Mouse (Mus musculus) liver, adult 2 months (tissue): ENCODE results near the gene Spem2.

Experiments
- CTCF ChIP-seq: fragments of 200-500 bp; IDR thresholded peaks from 2 replicates; pipeline ENCODE4 v1.5.1; 2011; ENCODE audit warnings: low read depth, low read length, control low read depth
- POLR2A ChIP-seq: fragments of 200-500 bp; IDR thresholded peaks from 2 replicates; pipeline ENCODE4 v1.6.1; 2011; ENCODE audit warnings: low read length, control low read depth; ENCODE audit not compliant: insufficient read depth; ENCODE audit errors: extremely low read depth

DNA sequence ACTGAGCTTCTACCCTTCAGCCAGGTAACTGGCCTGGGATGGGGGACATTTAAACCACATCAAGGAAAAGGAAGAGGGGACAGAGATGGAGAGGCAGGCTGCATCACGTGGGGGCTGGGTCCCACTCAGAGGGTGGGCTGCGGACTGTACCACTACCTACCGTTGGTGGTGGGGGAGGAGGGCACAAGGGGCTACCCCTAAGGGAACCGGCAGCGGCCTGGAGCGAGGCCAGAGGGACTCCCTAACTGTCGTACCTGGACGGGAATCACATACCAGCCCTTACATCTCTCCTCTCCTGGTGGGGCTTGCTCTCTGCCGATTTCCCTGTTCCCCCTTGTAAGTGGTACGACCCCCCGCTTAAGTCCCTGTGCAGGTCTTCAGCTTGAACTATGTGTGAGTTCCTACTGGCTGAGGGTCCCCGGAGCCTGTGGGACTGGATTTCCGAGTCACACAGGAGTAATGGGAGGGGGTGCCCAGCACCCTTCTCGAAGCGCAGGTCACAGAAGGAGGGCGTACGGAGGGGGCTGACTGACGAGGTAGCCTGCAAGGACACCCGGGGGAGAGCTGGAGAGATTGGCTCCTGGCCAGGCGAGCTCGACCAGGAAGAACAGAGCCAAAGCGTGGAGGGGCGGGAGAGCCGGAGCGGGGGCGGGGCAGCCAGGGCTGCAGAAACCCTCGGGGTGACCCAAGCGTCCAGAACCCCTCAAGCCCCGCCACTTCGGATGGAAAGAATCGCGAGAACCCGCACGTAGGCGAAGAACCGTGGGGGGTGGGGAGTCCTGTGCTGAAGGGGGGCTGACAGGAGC, 17.7 kb downstream of the Spem2 start:
- no peak for TF ChIP-seq CTCF
- TF ChIP-seq POLR2A = no peak
